In the genomic region with DNA sequence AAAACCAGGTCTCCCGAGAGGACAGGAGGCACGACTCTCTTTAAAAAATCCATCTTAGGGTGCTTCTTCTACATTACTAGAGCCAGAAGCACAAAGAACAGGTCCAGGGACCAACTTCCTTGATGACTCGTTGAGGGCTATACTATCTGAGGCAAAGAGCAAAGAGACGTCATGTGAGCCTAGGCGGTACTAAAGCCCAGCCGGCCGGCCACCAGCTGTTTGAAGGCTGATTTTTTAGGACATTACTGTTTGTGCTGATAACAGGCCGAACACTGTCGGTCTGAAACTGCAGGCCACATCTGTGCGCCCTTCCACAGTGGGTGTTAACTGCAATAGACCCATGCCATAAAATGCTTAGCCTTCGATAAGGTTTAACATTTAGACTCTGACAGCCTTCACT, we compare ENCODE assay signal across 10 mouse cellular contexts.
DNase-seq lines count a peak whose midpoint lies in the region; ATAC-seq and TF ChIP-seq lines count a peak whose summit lies in the region.
"Had no signal": no experiment of that assay in that cellular context is flagged by ENCODE, and none has a peak within 500 bp of the region (broad histone marks: within the 10 kb centered on the region; RNA-seq: fewer than 3 reads in every experiment).

No protein-coding gene starts in this region.

- H3K27me3 ChIP-seq in limb, embryonic 14.5 days (ENCODE audit: control insufficient read depth, insufficient read depth, low read length): no peaks in the 10 kb centered on the region
- no peaks in the 10 kb centered on the region for H3K27me3 ChIP-seq in limb, embryonic 10.5 days (ENCODE audit: low read depth, poor library complexity, severe bottlenecking)
- H3K27me3 ChIP-seq in liver, embryonic 13.5 days: no peaks in the 10 kb centered on the region
- H3K27me3 ChIP-seq in stomach, embryonic 16.5 days (ENCODE audit: control insufficient read depth, insufficient read depth, low read length): no peaks in the 10 kb centered on the region
- H3K27me3 ChIP-seq in midbrain, embryonic 10.5 days (ENCODE audit: low read depth, poor library complexity, severe bottlenecking): no peaks in the 10 kb centered on the region
- H3K27me3 ChIP-seq: CH12.LX had no signal

- H3K4me1 ChIP-seq in limb, embryonic 14.5 days (ENCODE audit: control insufficient read depth, insufficient read depth, low read length): peaks cover 4% of the 10 kb centered on the region; the same call in 1 of the 2 replicates
- peaks cover 27% of the 10 kb centered on the region for H3K4me1 ChIP-seq in limb, embryonic 10.5 days
- peaks cover 70% of the 10 kb centered on the region for H3K4me1 ChIP-seq in liver, embryonic 13.5 days (replicated peaks)
- peaks cover 35% of the 10 kb centered on the region for H3K4me1 ChIP-seq in stomach, embryonic 16.5 days (ENCODE audit: control insufficient read depth, insufficient read depth, low read length)
- peaks cover 18% of the 10 kb centered on the region for H3K4me1 ChIP-seq in midbrain, embryonic 10.5 days

- 65% methylated on average over 11 of the region's 11 CpGs for WGBS in limb, embryonic 14.5 days
- WGBS in limb, embryonic 10.5 days: 74% methylated on average over 11 of the region's 11 CpGs
- WGBS in liver, embryonic 13.5 days (ENCODE audit: insufficient replicate concordance): 9% methylated on average over 11 of the region's 11 CpGs
- 59% methylated on average over 11 of the region's 11 CpGs for WGBS in stomach, embryonic 16.5 days
- WGBS in midbrain, embryonic 10.5 days: 90% methylated on average over 11 of the region's 11 CpGs

- H3K36me3 ChIP-seq in limb, embryonic 14.5 days (ENCODE audit: control insufficient read depth, insufficient read depth, low read length): no peaks in the 10 kb centered on the region
- peaks cover 13% of the 10 kb centered on the region for H3K36me3 ChIP-seq in limb, embryonic 10.5 days
- peaks cover 18% of the 10 kb centered on the region for H3K36me3 ChIP-seq in liver, embryonic 13.5 days
- no peaks in the 10 kb centered on the region for H3K36me3 ChIP-seq in stomach, embryonic 16.5 days (ENCODE audit: control insufficient read depth, insufficient read depth, low read length)
- peaks cover 23% of the 10 kb centered on the region for H3K36me3 ChIP-seq in midbrain, embryonic 10.5 days

- H3K4me3 ChIP-seq in limb, embryonic 14.5 days (replicated peaks; ENCODE audit: low read length): no peak overlapping the region
- no peak overlapping the region for H3K4me3 ChIP-seq in limb, embryonic 10.5 days
- H3K4me3 ChIP-seq in liver, embryonic 13.5 days (replicated peaks): peak overlapping the region; percentile 70
- no peak overlapping the region for H3K4me3 ChIP-seq in stomach, embryonic 16.5 days (replicated peaks; ENCODE audit: low read length)
- H3K4me3 ChIP-seq in midbrain, embryonic 10.5 days: no peak overlapping the region

- TF ChIP-seq POLR2A in limb, embryonic 14.5 days (IDR thresholded peaks at IDR 0.05; ENCODE audit: borderline replicate concordance, extremely low read depth, insufficient read depth, insufficient read length): no peak

- peak; percentile 53; the same call in 1 of the 2 replicates for ATAC-seq in limb, embryonic 14.5 days (ENCODE audit: low FRiP score, low read depth)
- peak; percentile 91 for ATAC-seq in liver, embryonic 13.5 days (ENCODE audit: low read depth)
- ATAC-seq in stomach, embryonic 16.5 days (ENCODE audit: insufficient read depth, low FRiP score): peak; percentile 72
- ATAC-seq: hindbrain, embryonic 16.5 days had no signal

- H3K9me3 ChIP-seq in limb, embryonic 14.5 days (ENCODE audit: control insufficient read depth, low read length): no peaks in the 10 kb centered on the region
- no peaks in the 10 kb centered on the region for H3K9me3 ChIP-seq in limb, embryonic 10.5 days (replicated peaks)
- H3K9me3 ChIP-seq in liver, embryonic 13.5 days (replicated peaks): no peaks in the 10 kb centered on the region
- H3K9me3 ChIP-seq in stomach, embryonic 16.5 days (replicated peaks; ENCODE audit: control insufficient read depth, low read length): no peaks in the 10 kb centered on the region
- no peaks in the 10 kb centered on the region for H3K9me3 ChIP-seq in midbrain, embryonic 10.5 days (replicated peaks)

- H3K9ac ChIP-seq in limb, embryonic 14.5 days (ENCODE audit: low read depth, low read length, severe bottlenecking): no peak overlapping the region
- peak overlapping the region; percentile 79 for H3K9ac ChIP-seq in liver, embryonic 13.5 days
- no peak overlapping the region for H3K9ac ChIP-seq in stomach, embryonic 16.5 days (ENCODE audit: low read length)

- H3K4me2 ChIP-seq in limb, embryonic 14.5 days (replicated peaks; ENCODE audit: low read depth, low read length, severe bottlenecking): no peak overlapping the region
- H3K4me2 ChIP-seq in liver, embryonic 13.5 days: peak overlapping the region; percentile 75
- no peak overlapping the region for H3K4me2 ChIP-seq in stomach, embryonic 16.5 days (ENCODE audit: low read depth, low read length)

- intact Hi-C loops in left cerebral cortex, postnatal 36 days (cut with DNase I): no loop called here

- DNase-seq in limb, embryonic 14.5 days (ENCODE audit: low spot score): no peak
- DNase-seq in limb, embryonic 10.5 days (ENCODE audit: low spot score): no peak
- peak; percentile 37 to 40 for DNase-seq in heart, adult 9 months (ENCODE audit: low spot score in 2 of 2)
- DNase-seq in liver, embryonic 13.5 days: peak; percentile 87
- DNase-seq in adrenal gland, adult (ENCODE audit: inconsistent age in 2 of 2, low spot score in 1 of 2): no peak
- DNase-seq in midbrain, embryonic 10.5 days (ENCODE audit: low spot score): no peak
- DNase-seq in left cerebral cortex, postnatal 36 days (ENCODE audit: low spot score in 2 of 2): no peak

- no peak overlapping the region for H3K27ac ChIP-seq in limb, embryonic 14.5 days (replicated peaks; ENCODE audit: low read depth, low read length)
- no peak overlapping the region for H3K27ac ChIP-seq in limb, embryonic 10.5 days
- H3K27ac ChIP-seq in liver, embryonic 13.5 days: peak overlapping the region; percentile 95
- H3K27ac ChIP-seq in stomach, embryonic 16.5 days (ENCODE audit: low read length): no peak overlapping the region
- H3K27ac ChIP-seq in midbrain, embryonic 10.5 days (replicated peaks): no peak overlapping the region

Comparison
In these comparisons a context has a peak if more than half of its experiments do, and no peak if none do; other contexts are left out.
1. DNase-seq: peak in heart, adult 9 months (2 of 2) and liver, embryonic 13.5 days (single experiment); none in limb, embryonic 14.5 days (single experiment), limb, embryonic 10.5 days (single experiment), adrenal gland, adult (0 of 2), midbrain, embryonic 10.5 days (single experiment) and left cerebral cortex, postnatal 36 days (0 of 2).
2. Peak in every context shown above with its lines, with median percentiles within 50 percentile points of each other: ATAC-seq.